Mouse (Mus musculus): ENCODE data around the gene Pgam2. TPM values are rescaled to one million over a fixed set of nuclear protein-coding genes. Genes with fewer than 3 reads are reported as not detected.
"Not testable (repeated sequence)": the region's sequence is repeated elsewhere in the genome, so short reads cannot be mapped to it uniquely, and the experiment has no call there.

The Pgam2 gene
- total RNA-seq, 1 experiment: 4.1 TPM

DNA sequence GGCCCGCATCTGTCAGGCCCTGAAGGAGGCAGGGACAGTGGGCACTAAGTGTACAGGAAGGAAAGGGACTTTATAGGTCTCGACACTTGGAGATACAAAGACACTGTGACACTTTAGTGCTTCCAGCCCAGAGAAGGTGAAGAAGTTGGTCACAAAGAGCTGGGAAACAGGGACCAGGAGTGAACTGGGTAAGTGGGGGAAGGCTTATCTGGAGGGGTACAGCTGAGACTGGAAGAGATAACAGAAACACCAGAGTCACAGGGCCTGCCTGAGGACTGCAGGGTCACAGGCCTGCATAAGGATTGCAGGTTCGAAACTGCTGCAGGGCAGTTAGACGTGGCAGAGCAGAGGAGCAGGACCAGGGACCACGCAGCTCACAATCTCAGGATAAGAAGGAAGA lies 24.4 kb upstream of the Pgam2 start:
- DNase-seq (ENCODE audit: low read depth, low spot score): no peak
- no peak for TF ChIP-seq MAFK (IDR thresholded peaks at IDR 0.05; ENCODE audit: insufficient read depth, low read depth, low read length)
- no peak for TF ChIP-seq ZC3H11A (IDR thresholded peaks at IDR 0.05; ENCODE audit: borderline replicate concordance, low read depth, low read length)
- no peak for TF ChIP-seq HCFC1 (IDR thresholded peaks at IDR 0.05; ENCODE audit: borderline replicate concordance, insufficient read depth, low read length)
- TF ChIP-seq ZNF384 (IDR thresholded peaks at IDR 0.05; ENCODE audit: low read depth, low read length): no peak
- no peak for TF ChIP-seq CHD2 (IDR thresholded peaks at IDR 0.05; ENCODE audit: low read depth, low read length)
- Histone ChIP-seq H3K9ac (ENCODE audit: insufficient read depth, low read depth, low read length, poor library complexity, severe bottlenecking) (no peak overlapping the region), H3K36me3 (ENCODE audit: control insufficient read depth, insufficient read depth, low read length, poor library complexity, severe bottlenecking) (peaks cover 28% of the 10 kb centered on the region), H3K9me3 (ENCODE audit: control insufficient read depth, insufficient read depth, low read depth, low read length) (no peaks in the 10 kb centered on the region), H3K4me1 (ENCODE audit: control insufficient read depth in 2 of 2, insufficient read depth in 2 of 2, low read length in 2 of 2, poor library complexity in 1 of 2) (0 out of 4 replicates have a peak, but pooled peaks cover 2 to 9% of the 10 kb centered on the region in 2 experiments), H3K4me3 (ENCODE audit: insufficient read depth in 1 of 2, low read depth in 1 of 2, low read length in 2 of 2, poor library complexity in 1 of 2, severe bottlenecking in 1 of 2) (no peak overlapping the region), H3K27ac (ENCODE audit: insufficient read depth, low read depth, low read length, poor library complexity, severe bottlenecking) (no peak overlapping the region)
- in situ Hi-C loops (cut with MboI; ENCODE audit: low sequenced_read_pairs in 2 of 2, unreplicated experiment in 2 of 2): no loop called here

DNA sequence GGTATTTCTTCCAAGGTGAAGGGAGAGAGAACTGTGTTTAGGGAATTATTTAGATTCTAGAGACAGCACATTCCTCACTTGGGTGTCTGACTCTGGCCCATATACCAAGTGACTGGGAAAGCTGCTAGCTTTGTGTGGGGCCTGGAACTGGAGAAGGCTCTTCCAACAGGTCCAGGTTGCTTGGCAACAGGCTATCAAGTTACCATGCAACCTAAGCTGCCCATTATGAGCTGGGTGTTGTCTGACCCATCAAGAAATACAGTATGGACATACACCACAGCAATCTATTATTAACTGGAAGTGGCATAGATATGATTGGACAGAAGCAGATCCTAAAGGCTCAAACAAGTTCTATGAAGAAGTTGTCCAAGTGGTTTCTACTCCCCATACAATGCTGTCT lies 21.9 kb upstream of the Pgam2 start:
- TF ChIP-seq HCFC1 (IDR thresholded peaks at IDR 0.05; ENCODE audit: borderline replicate concordance, insufficient read depth, low read length) (no peak), ZNF384 (IDR thresholded peaks at IDR 0.05; ENCODE audit: low read depth, low read length) (no peak), ZC3H11A (IDR thresholded peaks at IDR 0.05; ENCODE audit: borderline replicate concordance, low read depth, low read length) (no peak), MAFK (IDR thresholded peaks at IDR 0.05; ENCODE audit: insufficient read depth, low read depth, low read length) (no peak), CHD2 (IDR thresholded peaks at IDR 0.05; ENCODE audit: low read depth, low read length) (no peak)
- H3K4me3 ChIP-seq (ENCODE audit: insufficient read depth in 1 of 2, low read depth in 1 of 2, low read length in 2 of 2, poor library complexity in 1 of 2, severe bottlenecking in 1 of 2): no peak overlapping the region
- H3K4me1 ChIP-seq (ENCODE audit: control insufficient read depth in 2 of 2, insufficient read depth in 2 of 2, low read length in 2 of 2, poor library complexity in 1 of 2): 0 out of 4 replicates have a peak, but pooled peaks cover 2 to 9% of the 10 kb centered on the region in 2 experiments
- no peak for DNase-seq (ENCODE audit: low read depth, low spot score)
- H3K9me3 ChIP-seq (ENCODE audit: control insufficient read depth, insufficient read depth, low read depth, low read length): no peaks in the 10 kb centered on the region
- H3K9ac ChIP-seq (ENCODE audit: insufficient read depth, low read depth, low read length, poor library complexity, severe bottlenecking): no peak overlapping the region
- in situ Hi-C loops (cut with MboI; ENCODE audit: low sequenced_read_pairs in 2 of 2, unreplicated experiment in 2 of 2): no loop called here
- peaks cover 15% of the 10 kb centered on the region for H3K36me3 ChIP-seq (ENCODE audit: control insufficient read depth, insufficient read depth, low read length, poor library complexity, severe bottlenecking)
- H3K27ac ChIP-seq (ENCODE audit: insufficient read depth, low read depth, low read length, poor library complexity, severe bottlenecking): no peak overlapping the region

DNA sequence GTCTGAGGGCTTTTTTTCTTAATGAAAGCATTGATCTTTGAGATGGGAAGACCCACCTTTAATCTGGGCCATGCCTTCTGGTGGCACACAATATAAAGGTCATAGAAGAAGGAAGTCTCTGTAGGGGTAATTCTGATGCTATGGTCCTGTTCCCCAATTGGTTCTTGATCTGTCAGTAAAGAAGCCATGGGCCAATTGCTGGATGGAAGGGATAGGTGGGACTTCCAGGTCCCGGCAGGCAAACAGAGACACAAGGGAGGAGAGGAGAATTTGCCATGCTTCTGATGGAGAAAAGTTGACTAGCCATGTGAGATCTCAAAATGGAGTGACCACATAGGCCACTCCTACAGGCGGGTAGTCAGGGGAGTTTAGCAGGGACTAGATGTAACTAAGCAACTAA lies 15.7 kb upstream of the Pgam2 start:
- Histone ChIP-seq H3K4me1 (ENCODE audit: control insufficient read depth in 2 of 2, insufficient read depth in 2 of 2, low read length in 2 of 2, poor library complexity in 1 of 2) (no peaks in the 10 kb centered on the region), H3K4me3 (ENCODE audit: insufficient read depth in 1 of 2, low read depth in 1 of 2, low read length in 2 of 2, poor library complexity in 1 of 2, severe bottlenecking in 1 of 2) (peak overlapping the region in 1 of 2 experiments; percentile 41; a peak in 2 of 4 replicates), H3K9ac (ENCODE audit: insufficient read depth, low read depth, low read length, poor library complexity, severe bottlenecking) (no peak overlapping the region), H3K27ac (ENCODE audit: insufficient read depth, low read depth, low read length, poor library complexity, severe bottlenecking) (no peak overlapping the region), H3K36me3 (ENCODE audit: control insufficient read depth, insufficient read depth, low read length, poor library complexity, severe bottlenecking) (no peaks in the 10 kb centered on the region), H3K9me3 (ENCODE audit: control insufficient read depth, insufficient read depth, low read depth, low read length) (no peaks in the 10 kb centered on the region)
- in situ Hi-C loops (cut with MboI; ENCODE audit: low sequenced_read_pairs in 2 of 2, unreplicated experiment in 2 of 2): no loop called here
- no peak for DNase-seq (ENCODE audit: low read depth, low spot score)
- TF ChIP-seq CHD2 (IDR thresholded peaks at IDR 0.05; ENCODE audit: low read depth, low read length) (no peak), ZC3H11A (IDR thresholded peaks at IDR 0.05; ENCODE audit: borderline replicate concordance, low read depth, low read length) (no peak), ZNF384 (IDR thresholded peaks at IDR 0.05; ENCODE audit: low read depth, low read length) (no peak), HCFC1 (IDR thresholded peaks at IDR 0.05; ENCODE audit: borderline replicate concordance, insufficient read depth, low read length) (no peak), MAFK (IDR thresholded peaks at IDR 0.05; ENCODE audit: insufficient read depth, low read depth, low read length) (no peak)

GRCm38 (mm10) chr11:5813381-5813780 lies 9.8 kb upstream of the Pgam2 start:
- 0 out of 4 replicates have a peak, but pooled peaks cover 0 to 2% of the 10 kb centered on the region in 2 experiments for H3K4me1 ChIP-seq (ENCODE audit: control insufficient read depth in 2 of 2, insufficient read depth in 2 of 2, low read length in 2 of 2, poor library complexity in 1 of 2)
- no peak overlapping the region for H3K27ac ChIP-seq (ENCODE audit: insufficient read depth, low read depth, low read length, poor library complexity, severe bottlenecking)
- H3K9ac ChIP-seq (ENCODE audit: insufficient read depth, low read depth, low read length, poor library complexity, severe bottlenecking): no peak overlapping the region
- no peaks in the 10 kb centered on the region for H3K9me3 ChIP-seq (ENCODE audit: control insufficient read depth, insufficient read depth, low read depth, low read length)
- in situ Hi-C loops (cut with MboI; ENCODE audit: low sequenced_read_pairs in 2 of 2, unreplicated experiment in 2 of 2): no loop called here
- TF ChIP-seq ZNF384 (IDR thresholded peaks at IDR 0.05; ENCODE audit: low read depth, low read length): no peak
- TF ChIP-seq HCFC1 (IDR thresholded peaks at IDR 0.05; ENCODE audit: borderline replicate concordance, insufficient read depth, low read length): no peak
- TF ChIP-seq ZC3H11A (IDR thresholded peaks at IDR 0.05; ENCODE audit: borderline replicate concordance, low read depth, low read length): no peak
- no peak for TF ChIP-seq CHD2 (IDR thresholded peaks at IDR 0.05; ENCODE audit: low read depth, low read length)
- TF ChIP-seq MAFK (IDR thresholded peaks at IDR 0.05; ENCODE audit: insufficient read depth, low read depth, low read length): no peak
- no peak overlapping the region for H3K4me3 ChIP-seq (ENCODE audit: insufficient read depth in 1 of 2, low read depth in 1 of 2, low read length in 2 of 2, poor library complexity in 1 of 2, severe bottlenecking in 1 of 2)
- no peaks in the 10 kb centered on the region for H3K36me3 ChIP-seq (ENCODE audit: control insufficient read depth, insufficient read depth, low read length, poor library complexity, severe bottlenecking)
- no peak for DNase-seq (ENCODE audit: low read depth, low spot score)

DNA sequence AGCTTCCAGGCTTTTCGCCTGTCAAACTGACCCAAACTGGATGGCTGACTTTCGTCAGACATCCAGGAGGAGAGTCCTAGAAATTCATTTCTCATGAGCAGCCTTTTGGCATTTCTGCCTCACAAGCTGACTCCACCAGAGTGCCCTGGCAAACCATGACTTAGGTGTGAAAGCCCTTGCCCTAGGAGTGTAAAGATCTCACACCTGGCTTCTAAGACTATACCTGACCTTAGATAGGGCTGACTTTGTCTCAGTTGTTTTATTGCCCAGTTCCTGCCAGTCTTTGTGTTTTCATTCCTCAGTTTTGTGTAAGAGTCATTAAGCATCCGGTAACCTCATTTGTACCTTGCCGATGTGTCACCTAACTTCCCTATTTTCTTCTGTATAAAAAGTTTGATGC lies 6.0 kb upstream of the Pgam2 start:
- H3K27ac ChIP-seq (ENCODE audit: insufficient read depth, low read depth, low read length, poor library complexity, severe bottlenecking); H3K4me3 ChIP-seq (ENCODE audit: insufficient read depth in 1 of 2, low read depth in 1 of 2, low read length in 2 of 2, poor library complexity in 1 of 2, severe bottlenecking in 1 of 2); DNase-seq (ENCODE audit: low read depth, low spot score); H3K9ac ChIP-seq (ENCODE audit: insufficient read depth, low read depth, low read length, poor library complexity, severe bottlenecking); H3K9me3 ChIP-seq (ENCODE audit: control insufficient read depth, insufficient read depth, low read depth, low read length); H3K4me1 ChIP-seq (ENCODE audit: control insufficient read depth in 2 of 2, insufficient read depth in 2 of 2, low read length in 2 of 2, poor library complexity in 1 of 2); in situ Hi-C loops (cut with MboI; ENCODE audit: low sequenced_read_pairs in 2 of 2, unreplicated experiment in 2 of 2); H3K36me3 ChIP-seq (ENCODE audit: control insufficient read depth, insufficient read depth, low read length, poor library complexity, severe bottlenecking): not testable (repeated sequence)
